Mouse (Mus musculus) bone marrow, adult 2 months (tissue): ENCODE results near the gene Plk3. TPM values are rescaled to one million over a fixed set of nuclear protein-coding genes. Genes with fewer than 3 reads are reported as not detected.

Source experiments
- H3K27ac ChIP-seq: fragments of 200-500 bp; 2 replicates; pipeline ENCODE4 v1.5.1; 2012; ENCODE audit warnings: low read depth, mild to moderate bottlenecking, control low read depth, inconsistent platforms, low read length; ENCODE audit not compliant: control insufficient read depth, poor library complexity, insufficient read depth
- H3K4me1 ChIP-seq: fragments of 200-500 bp; 2 replicates; pipeline ENCODE4 v1.6.1; 2011; ENCODE audit warnings: low read length; ENCODE audit not compliant: control insufficient read depth, insufficient read depth
- H3K4me3 ChIP-seq: fragments of 200-500 bp; replicated peaks from 2 replicates; pipeline ENCODE3; 2011; ENCODE audit warnings: mild to moderate bottlenecking, low read depth, low read length, control low read depth; ENCODE audit not compliant: control insufficient read depth
- CTCF ChIP-seq: fragments of 200-500 bp; IDR thresholded peaks from 2 replicates; pipeline ENCODE4 v1.5.1; 2011; ENCODE audit warnings: low read length, control low read depth; ENCODE audit not compliant: control insufficient read depth, insufficient read depth
- POLR2A ChIP-seq: fragments of 200-500 bp; IDR thresholded peaks from 2 replicates; pipeline ENCODE4 v1.6.1; 2011; ENCODE audit warnings: low read depth, mild to moderate bottlenecking, control low read depth, low read length, borderline replicate concordance; ENCODE audit not compliant: control insufficient read depth
- WGBS: fragments of 180-500 bp; shearing (Covaris S2); methylation state at CpG from one replicate; pipeline ENCODE4 v1.1.7; 2018; 5-methylcytosine and 5-hydroxymethylcytosine counted together
- polyA plus RNA-seq: library from polyadenylated mRNA; stranded (reverse); fragments of >200 nt; gene quantifications from 2 replicates; pipeline ENCODE4 v1.2.4, GENCODE M21; 2011; ENCODE audit warnings: low replicate concordance; ENCODE audit not compliant: missing spikeins, insufficient read depth, insufficient read length

Gene Plk3
- polyA plus RNA-seq, 1 experiment: 7.8 TPM

GRCm38 (mm10) chr4:117094626-117095361 lies 39.0 kb downstream of the Plk3 start:
- WGBS: 69% methylated on average over 3 of the region's 3 CpGs
- Histone ChIP-seq H3K27ac (no peak overlapping the region), H3K4me3 (no peak overlapping the region)

GRCm38 (mm10) chr4:117090586-117090985 lies 43.2 kb downstream of the Plk3 start:
- WGBS: 64% methylated on average over 7 of the region's 7 CpGs
- no peaks in the 10 kb centered on the region for H3K4me1 ChIP-seq
- no peak overlapping the region for H3K27ac ChIP-seq
- no peak overlapping the region for H3K4me3 ChIP-seq
- no peak for TF ChIP-seq POLR2A
- no peak for TF ChIP-seq CTCF

More at GRCm38 (mm10) chr4:117094626-117095361, 39.0 kb downstream of the Plk3 start:
- peaks cover under 1% of the 10 kb centered on the region; the same call in 1 of the 2 replicates for H3K4me1 ChIP-seq
- TF ChIP-seq POLR2A (no peak), CTCF (no peak)

- H3K27ac ChIP-seq: no peak overlapping the region
- WGBS: 78% methylated on average over 7 of the region's 7 CpGs
- TF ChIP-seq POLR2A: no peak
- no peak for TF ChIP-seq CTCF
- H3K4me3 ChIP-seq: no peak overlapping the region
- no peaks in the 10 kb centered on the region for H3K4me1 ChIP-seq
These were observed 45.7 kb downstream of the Plk3 start for GRCm38 (mm10) chr4:117087948-117088640.

Other genes starting within 250 kb of the Plk3 start
- gene Urod, start 139.6 kb downstream of the Plk3 start, polyA plus RNA-seq: 442 and 477 TPM in 2 replicates
- 10.3 and 18.7 TPM in 2 replicates for gene Hectd3, start 138.6 kb downstream of the Plk3 start, polyA plus RNA-seq
- gene Eif2b3, start 114.6 kb downstream of the Plk3 start, polyA plus RNA-seq: 13.1 and 23.4 TPM in 2 replicates
- 1.5 and 2.8 TPM in 2 replicates for gene Ptch2, start 37.9 kb downstream of the Plk3 start, polyA plus RNA-seq
- 2.9 and 7.0 TPM in 2 replicates for gene Btbd19, start 8.2 kb downstream of the Plk3 start, polyA plus RNA-seq
- gene Tctex1d4, start 7.2 kb downstream of the Plk3 start, polyA plus RNA-seq: not detected in 2 replicates
- 2,334 and 3,425 TPM in 2 replicates for gene Rps8, start 22.3 kb upstream of the Plk3 start, polyA plus RNA-seq
- 18.5 and 33.6 TPM in 2 replicates for gene Kif2c, start 48.7 kb upstream of the Plk3 start, polyA plus RNA-seq
- gene Tmem53, start 118.0 kb upstream of the Plk3 start, polyA plus RNA-seq: 1.7 TPM in 1 of 2 replicates, not detected in the other
- not detected in 2 replicates for gene Armh1, start 118.2 kb upstream of the Plk3 start, polyA plus RNA-seq